Mouse (Mus musculus) CH12.LX (cell line): Measurements from ENCODE around the gene Sept12. TPM values are rescaled to one million over a fixed set of nuclear protein-coding genes. Genes with fewer than 3 reads are reported as not detected.

ENCODE experiments used
- DNase-seq: peaks from one replicate; pipeline ENCODE4 v3.0.0-alpha.2; 2013; ENCODE audit errors: extremely low read depth
- H3K27ac ChIP-seq: 2 replicates; pipeline ENCODE4 v1.5.1; 2012; ENCODE audit warnings: low read depth, mild to moderate bottlenecking, control low read depth, moderate library complexity; ENCODE audit not compliant: insufficient read depth
- H3K27me3 ChIP-seq: replicated peaks from 2 replicates; pipeline ENCODE3; 2012; ENCODE audit warnings: inconsistent platforms
- H3K36me3 ChIP-seq, 2 experiments: replicated peaks in 1 of 2; 2 replicates each; pipeline versions ENCODE3 to v1.6.1; 2012; ENCODE audit warnings: inconsistent platforms in 1 of 2, low read length in 1 of 2, mild to moderate bottlenecking in 1 of 2, mixed read lengths in 1 of 2, moderate library complexity in 1 of 2; ENCODE audit not compliant: control insufficient read depth in 1 of 2, insufficient read depth in 1 of 2
- H3K4me1 ChIP-seq, 2 experiments: 2 replicates each; pipeline ENCODE4 v1.6.1; 2012; ENCODE audit warnings: inconsistent platforms in 1 of 2, moderate library complexity in 1 of 2; ENCODE audit not compliant: insufficient read depth in 2 of 2, control insufficient read depth in 1 of 2
- H3K4me2 ChIP-seq: 2 replicates; pipeline ENCODE4 v1.6.1; 2012; ENCODE audit warnings: low read depth, mild to moderate bottlenecking, control low read depth; ENCODE audit not compliant: poor library complexity, insufficient read depth, severe bottlenecking
- H3K4me3 ChIP-seq, 3 experiments: fragments of 150-350 bp in 1 of 3; sonication (generic) in 1 of 3; replicated peaks in 1 of 3; 2 replicates each; pipeline versions ENCODE3 to v1.5.1; 2011 to 2012; ENCODE audit warnings: low read depth in 2 of 3, low read length in 2 of 3, mild to moderate bottlenecking in 2 of 3, moderate library complexity in 2 of 3, control low read depth in 1 of 3, improper control_type of control experiment in 1 of 3, inconsistent platforms in 1 of 3, mixed read lengths in 1 of 3; ENCODE audit not compliant: poor library complexity in 1 of 3
- H3K79me2 ChIP-seq: replicated peaks from 2 replicates; pipeline ENCODE4 v1.6.1; 2012; ENCODE audit warnings: mild to moderate bottlenecking, moderate library complexity; ENCODE audit not compliant: control insufficient read depth, poor library complexity, insufficient read depth, severe bottlenecking; ENCODE audit errors: extremely low read depth
- H3K9ac ChIP-seq: 2 replicates; pipeline ENCODE4 v1.6.1; 2012; ENCODE audit warnings: low read depth, mild to moderate bottlenecking, control low read depth, moderate library complexity; ENCODE audit not compliant: insufficient read depth
- H3K9me3 ChIP-seq: replicated peaks from 2 replicates; pipeline ENCODE3; 2012; ENCODE audit warnings: low read length, inconsistent platforms, mixed read lengths
- BHLHE40 ChIP-seq: IDR thresholded peaks from 2 replicates; pipeline ENCODE4 v1.6.1; 2011; ENCODE audit warnings: mild to moderate bottlenecking, low read depth, low read length, improper control_type of control experiment
- CHD1 ChIP-seq: IDR thresholded peaks from 2 replicates; pipeline ENCODE4 v1.6.1; 2012; ENCODE audit warnings: low read depth, low read length, improper control_type of control experiment, inconsistent platforms
- CHD2 ChIP-seq: IDR thresholded peaks from 2 replicates; pipeline ENCODE4 v1.6.1; 2011; ENCODE audit warnings: low read length, improper control_type of control experiment
- CTCF ChIP-seq, 2 experiments: IDR thresholded peaks in 1 of 2; conservative IDR thresholded peaks in 1 of 2; 2 replicates each; pipeline ENCODE4 v1.5.1; 2011 to 2012; ENCODE audit warnings: low read depth in 2 of 2, low read length in 2 of 2, improper control_type of control experiment in 1 of 2, inconsistent platforms in 1 of 2, mild to moderate bottlenecking in 1 of 2, moderate library complexity in 1 of 2
- E2F4 ChIP-seq: IDR thresholded peaks from 2 replicates; pipeline ENCODE4 v1.6.1; 2011; ENCODE audit warnings: low read depth, low read length, improper control_type of control experiment; ENCODE audit not compliant: insufficient replicate concordance
- ELF1 ChIP-seq: IDR thresholded peaks from 2 replicates; pipeline ENCODE4 v1.6.1; 2014; ENCODE audit warnings: low read depth, mild to moderate bottlenecking, inconsistent platforms, low read length, improper control_type of control experiment
- EP300 ChIP-seq: IDR thresholded peaks from 2 replicates; pipeline ENCODE4 v1.6.1; 2011; ENCODE audit warnings: low read length, improper control_type of control experiment
- ETS1 ChIP-seq: conservative IDR thresholded peaks from 2 replicates; pipeline ENCODE4 v1.6.1; 2012; ENCODE audit warnings: low read depth, mild to moderate bottlenecking, inconsistent platforms, low read length, improper control_type of control experiment, moderate library complexity
- GABPA ChIP-seq: IDR thresholded peaks from 2 replicates; pipeline ENCODE4 v1.6.1; 2012; ENCODE audit warnings: low read depth, low read length, improper control_type of control experiment, inconsistent platforms; ENCODE audit not compliant: insufficient replicate concordance
- HCFC1 ChIP-seq: IDR thresholded peaks from 2 replicates; pipeline ENCODE4 v1.6.1; 2012; ENCODE audit warnings: low read depth, mild to moderate bottlenecking, inconsistent platforms, low read length, improper control_type of control experiment
- IRF4 ChIP-seq: IDR thresholded peaks from 2 replicates; pipeline ENCODE4 v1.6.1; 2014; ENCODE audit warnings: low read depth, mild to moderate bottlenecking, inconsistent platforms, low read length, improper control_type of control experiment
- JUN ChIP-seq: IDR thresholded peaks from 2 replicates; pipeline ENCODE4 v1.6.1; 2011; ENCODE audit warnings: low read depth, mild to moderate bottlenecking, low read length, improper control_type of control experiment, moderate library complexity; ENCODE audit not compliant: insufficient read depth
- JUND ChIP-seq: conservative IDR thresholded peaks from 2 replicates; pipeline ENCODE4 v1.6.1; 2011; ENCODE audit warnings: low read depth, low read length, improper control_type of control experiment
- KAT2A ChIP-seq: IDR thresholded peaks from 2 replicates; pipeline ENCODE4 v1.6.1; 2012; ENCODE audit warnings: low read length, improper control_type of control experiment, inconsistent platforms; ENCODE audit not compliant: insufficient replicate concordance
- MAFK ChIP-seq: IDR thresholded peaks from 2 replicates; pipeline ENCODE4 v1.6.1; 2011; ENCODE audit warnings: low read length, improper control_type of control experiment; ENCODE audit not compliant: insufficient replicate concordance
- MAX ChIP-seq: IDR thresholded peaks from 2 replicates; pipeline ENCODE4 v1.6.1; 2011; ENCODE audit warnings: low read length, improper control_type of control experiment
- MAZ ChIP-seq: IDR thresholded peaks from 2 replicates; pipeline ENCODE4 v1.6.1; 2012; ENCODE audit warnings: low read depth, mild to moderate bottlenecking, inconsistent platforms, low read length, improper control_type of control experiment, moderate library complexity
- MEF2A ChIP-seq: IDR thresholded peaks from 2 replicates; pipeline ENCODE4 v1.6.1; 2014; ENCODE audit warnings: low read depth, mild to moderate bottlenecking, inconsistent platforms, low read length, improper control_type of control experiment, borderline replicate concordance
- MXI1 ChIP-seq: IDR thresholded peaks from 2 replicates; pipeline ENCODE4 v1.6.1; 2011; ENCODE audit warnings: mild to moderate bottlenecking, low read depth, low read length, improper control_type of control experiment
- MYC ChIP-seq: IDR thresholded peaks from 2 replicates; pipeline ENCODE4 v1.6.1; 2011; ENCODE audit warnings: low read depth, mild to moderate bottlenecking, improper control_type of control experiment, low read length
- NELFE ChIP-seq: IDR thresholded peaks from 2 replicates; pipeline ENCODE4 v1.6.1; 2011; ENCODE audit warnings: low read depth, low read length, improper control_type of control experiment
- NRF1 ChIP-seq: IDR thresholded peaks from 2 replicates; pipeline ENCODE4 v1.6.1; 2014; ENCODE audit warnings: low read depth, mild to moderate bottlenecking, inconsistent platforms, low read length, improper control_type of control experiment, moderate library complexity
- PAX5 ChIP-seq: IDR thresholded peaks from 2 replicates; pipeline ENCODE4 v1.6.1; 2012; ENCODE audit warnings: low read length, inconsistent platforms, mixed read lengths
- POLR2A ChIP-seq: IDR thresholded peaks from 2 replicates; pipeline ENCODE4 v1.6.1; 2011; ENCODE audit warnings: low read depth, mild to moderate bottlenecking, improper control_type of control experiment, low read length
- POLR2AphosphoS2 ChIP-seq: IDR thresholded peaks from 2 replicates; pipeline ENCODE4 v1.6.1; 2011; ENCODE audit warnings: low read depth, low read length, improper control_type of control experiment
- RAD21 ChIP-seq: IDR thresholded peaks from 2 replicates; pipeline ENCODE4 v1.6.1; 2011; ENCODE audit warnings: low read depth, mild to moderate bottlenecking, low read length, improper control_type of control experiment, moderate library complexity
- RCOR1 ChIP-seq: conservative IDR thresholded peaks from 2 replicates; pipeline ENCODE4 v1.6.1; 2012; ENCODE audit warnings: low read depth, mild to moderate bottlenecking, inconsistent platforms, low read length, improper control_type of control experiment
- SIN3A ChIP-seq: IDR thresholded peaks from 2 replicates; pipeline ENCODE4 v1.6.1; 2012; ENCODE audit warnings: low read length, improper control_type of control experiment, inconsistent platforms
- SMC3 ChIP-seq: IDR thresholded peaks from 2 replicates; pipeline ENCODE4 v1.6.1; 2011; ENCODE audit warnings: low read depth, low read length, improper control_type of control experiment
- TBP ChIP-seq: conservative IDR thresholded peaks from 2 replicates; pipeline ENCODE4 v1.6.1; 2011; ENCODE audit warnings: low read depth, low read length, improper control_type of control experiment
- TCF12 ChIP-seq: IDR thresholded peaks from 2 replicates; pipeline ENCODE4 v1.6.1; 2014; ENCODE audit warnings: low read depth, mild to moderate bottlenecking, inconsistent platforms, low read length, improper control_type of control experiment
- UBTF ChIP-seq: IDR thresholded peaks from 2 replicates; pipeline ENCODE4 v1.6.1; 2012; ENCODE audit warnings: low read depth, mild to moderate bottlenecking, inconsistent platforms, low read length, improper control_type of control experiment, moderate library complexity
- USF1 ChIP-seq: IDR thresholded peaks from 2 replicates; pipeline ENCODE4 v1.6.1; 2014; ENCODE audit warnings: low read depth, mild to moderate bottlenecking, inconsistent platforms, low read length, improper control_type of control experiment
- USF2 ChIP-seq: conservative IDR thresholded peaks from 2 replicates; pipeline ENCODE4 v1.6.1; 2011; ENCODE audit warnings: low read depth, low read length, improper control_type of control experiment
- ZKSCAN1 ChIP-seq: IDR thresholded peaks from 2 replicates; pipeline ENCODE4 v1.6.1; 2012; ENCODE audit warnings: low read depth, inconsistent platforms, low read length, improper control_type of control experiment, borderline replicate concordance
- ZMIZ1 ChIP-seq: IDR thresholded peaks from 2 replicates; pipeline ENCODE4 v1.6.1; 2012; ENCODE audit warnings: low read depth, mild to moderate bottlenecking, inconsistent platforms, low read length, improper control_type of control experiment
- ZNF384 ChIP-seq: IDR thresholded peaks from 2 replicates; pipeline ENCODE4 v1.6.1; 2012; ENCODE audit warnings: low read depth, low read length, improper control_type of control experiment, inconsistent platforms
- dilution Hi-C: fragments of 300-500 bp; cut with MboI; formaldehyde crosslinking; loops from 2 replicates; pipeline ENCODE4 v1.14.3; 2020; ENCODE audit warnings: low sequenced_read_pairs; ENCODE audit not compliant: extremely low pct_unique_long_range_greater_than_20kb, extremely low pct_ligation_motif_present
- in situ Hi-C: fragments of 300-500 bp; cut with MboI; formaldehyde crosslinking; loops from 3 replicates; pipeline ENCODE4 v1.14.3; 2019; ENCODE audit warnings: low sequenced_read_pairs, low pct_ligation_motif_present, low pct_unique_long_range_greater_than_20kb, mixed read lengths
- polyA plus RNA-seq: library from polyadenylated mRNA; unstranded; fragments of >175 nt; gene quantifications from 2 replicates; pipeline ENCODE4 v1.2.1, GENCODE M21; 2012; ENCODE audit warnings: low read depth; ENCODE audit not compliant: insufficient read length
- total RNA-seq, 2 experiments: library from RNA; depleted of rRNA; stranded (reverse); fragments of 300-350 nt in 1 of 2; fragments of >200 nt in 1 of 2; gene quantifications; 2 replicates each; pipeline ENCODE4 v1.2.3; 2012 to 2014

Gene Sept12
- total and polyA plus RNA-seq, 3 experiments, result 0.13 TPM; not detected in 2

- H3K36me3 ChIP-seq, result peaks cover 7 to 27% of the 10 kb centered on the region in 2 experiments
- in situ Hi-C loops, result no loop called here
- H3K9me3 ChIP-seq, result no peaks in the 10 kb centered on the region
- peaks cover 19% of the 10 kb centered on the region for H3K79me2 ChIP-seq
- peak within 1 kb of the TSS; percentile 88 for H3K4me2 ChIP-seq
- H3K27ac ChIP-seq, result peak within 1 kb of the TSS; percentile 10
- peak within 1 kb of the TSS; percentile 65 for H3K9ac ChIP-seq
- peaks cover 6 to 65% of the 10 kb centered on the region in 2 experiments for H3K4me1 ChIP-seq
- peak; percentile 97 for DNase-seq
- H3K4me3 ChIP-seq, result peak within 1 kb of the TSS; percentile 75 to 90 (median 82)
- dilution Hi-C loops, result no loop called here
- no peaks in the 10 kb centered on the region for H3K27me3 ChIP-seq
- TF ChIP-seq MYC (no peak), JUN (no peak), MEF2A (peak; percentile 53; the same call in 1 of the 2 replicates), SMC3 (no peak), EP300 (no peak), RAD21 (no peak), TBP (no peak), MAZ (peak; percentile 41; the same call in 1 of the 2 replicates), RCOR1 (no peak), ZKSCAN1 (no peak), MAX (peak; percentile 56; the same call in 1 of the 2 replicates), NRF1 (peak; percentile 57), TCF12 (peak; percentile 73), NELFE (peak; percentile 73; the same call in 1 of the 2 replicates), JUND (no peak), GABPA (no peak; the same call in 1 of the 2 replicates), MAFK (no peak), CHD2 (peak; percentile 83), BHLHE40 (peak; percentile 89), UBTF (peak; percentile 72; the same call in 1 of the 2 replicates), ZNF384 (no peak), IRF4 (peak; percentile 52; the same call in 1 of the 2 replicates), ZMIZ1 (0 out of 2 replicates have a peak, but pooled peaks have one; percentile 19), PAX5 (no peak), CTCF (conservative IDR thresholded peaks at IDR 0.05 in 1 of 2, IDR thresholded peaks at IDR 0.05 in 1 of 2; ENCODE audit: low read depth in 2 of 2, low read length in 2 of 2) (no peak), SIN3A (peak; percentile 97), POLR2AphosphoS2 (peak; percentile 75; the same call in 1 of the 2 replicates), POLR2A (peak; percentile 89), CHD1 (0 out of 2 replicates have a peak, but pooled peaks have one; percentile 17), ELF1 (peak; percentile 98), MXI1 (peak; percentile 94), HCFC1 (peak; percentile 91), ETS1 (no peak; the same call in 1 of the 2 replicates), USF1 (no peak), USF2 (no peak), KAT2A (peak; percentile 92; the same call in 1 of the 2 replicates), E2F4 (no peak)
These were observed 33.6 kb downstream of the Sept12 start, which contains the start of gene Anks3 for GRCm38 (mm10) chr16:4963797-4964709. Gene Anks3, minus strand, starts transcription at chr16:4964205.
